Mouse (Mus musculus): ENCODE measurements around the gene Metap2.
"Not testable (repeated sequence)": the region's sequence is repeated elsewhere in the genome, so short reads cannot be mapped to it uniquely, and the experiment has no call there.

Gene Metap2

GRCm38 (mm10) chr10:93834394-93834745 is 62.5 kb downstream of the Metap2 start:
- no peak for DNase-seq

DNA sequence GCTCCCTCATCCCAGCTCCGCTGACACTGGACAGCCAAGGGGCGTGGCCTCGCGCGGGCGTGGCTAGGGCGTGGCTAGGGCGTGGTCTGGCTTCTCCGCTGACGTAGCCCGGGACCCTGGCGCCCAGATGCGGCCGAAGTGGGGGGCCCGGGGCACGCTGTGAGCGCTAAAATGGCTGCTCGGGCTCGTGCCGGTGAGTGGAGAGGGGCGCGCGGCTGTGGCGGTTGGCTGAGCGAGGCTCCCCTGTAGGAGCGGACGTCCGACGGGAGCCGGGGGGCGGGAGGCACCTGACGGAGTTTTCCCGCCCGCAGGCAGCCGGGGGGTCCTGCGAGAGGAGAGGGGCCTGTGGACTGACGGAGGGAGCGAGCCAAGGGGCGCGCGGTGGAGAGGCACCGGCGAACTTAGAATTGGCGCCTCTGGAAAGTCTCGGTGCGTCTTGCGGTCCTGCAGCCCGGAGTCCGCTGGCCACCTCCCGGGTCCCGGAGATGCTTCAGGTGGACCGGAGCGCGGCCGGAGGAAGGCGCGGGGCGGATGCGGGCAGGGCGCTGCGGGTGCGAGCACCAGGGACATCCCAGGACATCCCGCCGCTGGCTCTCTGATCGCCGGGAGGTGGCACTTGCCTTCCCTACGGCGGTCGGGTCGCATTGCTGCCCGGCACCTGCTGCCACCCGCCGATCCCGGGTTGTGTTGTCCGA is 63.0 kb downstream of the Metap2 start:
- peak; percentile 73 for DNase-seq

DNA sequence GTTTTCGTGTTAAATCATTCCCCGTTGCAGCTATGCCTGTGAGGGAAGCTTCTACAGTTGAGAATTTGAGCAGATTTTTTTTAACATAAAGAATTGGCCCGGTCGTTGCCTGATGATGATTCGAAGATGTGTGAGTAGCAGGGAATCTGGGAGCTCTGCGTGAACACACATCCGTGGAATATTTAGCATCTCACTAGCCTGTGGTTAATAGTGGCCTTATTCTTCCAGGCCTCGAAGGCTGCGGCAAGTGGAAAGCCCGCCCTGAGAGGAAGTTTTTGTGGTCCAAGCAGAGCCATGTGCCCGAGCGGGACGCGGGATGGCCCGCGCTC is 63.6 kb downstream of the Metap2 start:
- no peak for DNase-seq

- DNase-seq: no peak
Observed at GRCm38 (mm10) chr10:93832811-93833210, 64.1 kb downstream of the Metap2 start.

DNA sequence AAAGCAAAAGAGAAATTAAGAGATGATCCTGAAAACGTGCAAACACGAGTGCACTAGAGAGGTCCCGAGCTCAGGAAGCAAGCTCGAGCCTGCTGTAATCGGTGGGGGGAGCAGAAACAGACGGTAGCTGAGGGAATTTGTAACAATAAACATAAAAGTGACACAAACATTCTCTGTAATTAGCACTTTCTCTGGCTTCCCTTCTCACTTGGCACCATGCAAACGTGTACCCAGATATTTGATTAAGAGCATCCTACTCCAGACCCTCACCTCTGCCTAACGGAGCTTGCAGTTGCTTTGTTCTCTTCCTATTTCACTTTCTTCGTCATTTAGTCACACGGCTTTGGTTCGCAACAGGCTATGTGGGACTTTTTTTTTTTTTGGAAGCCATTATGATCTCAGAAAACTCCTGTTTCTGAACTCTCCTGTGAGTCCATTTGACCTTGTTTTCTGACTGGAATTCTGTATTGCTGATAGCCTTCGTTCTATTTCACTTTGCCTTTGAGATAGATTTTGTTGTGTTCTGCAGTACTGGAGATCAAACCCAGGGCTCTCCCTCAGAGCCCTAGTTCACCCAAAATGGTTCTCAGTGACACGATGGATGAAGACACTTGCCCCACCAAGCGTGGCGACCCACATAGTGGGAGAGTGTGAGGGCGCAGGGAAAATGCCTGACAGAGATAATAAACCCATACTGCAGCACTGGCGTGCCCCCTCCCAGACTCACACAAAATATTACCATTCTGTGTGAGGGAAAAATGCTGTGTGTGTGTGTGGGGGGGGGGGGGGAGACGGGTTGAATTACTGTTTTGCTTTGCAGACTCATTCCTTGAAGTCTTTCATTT is 64.9 kb downstream of the Metap2 start:
- no peak for DNase-seq

DNA sequence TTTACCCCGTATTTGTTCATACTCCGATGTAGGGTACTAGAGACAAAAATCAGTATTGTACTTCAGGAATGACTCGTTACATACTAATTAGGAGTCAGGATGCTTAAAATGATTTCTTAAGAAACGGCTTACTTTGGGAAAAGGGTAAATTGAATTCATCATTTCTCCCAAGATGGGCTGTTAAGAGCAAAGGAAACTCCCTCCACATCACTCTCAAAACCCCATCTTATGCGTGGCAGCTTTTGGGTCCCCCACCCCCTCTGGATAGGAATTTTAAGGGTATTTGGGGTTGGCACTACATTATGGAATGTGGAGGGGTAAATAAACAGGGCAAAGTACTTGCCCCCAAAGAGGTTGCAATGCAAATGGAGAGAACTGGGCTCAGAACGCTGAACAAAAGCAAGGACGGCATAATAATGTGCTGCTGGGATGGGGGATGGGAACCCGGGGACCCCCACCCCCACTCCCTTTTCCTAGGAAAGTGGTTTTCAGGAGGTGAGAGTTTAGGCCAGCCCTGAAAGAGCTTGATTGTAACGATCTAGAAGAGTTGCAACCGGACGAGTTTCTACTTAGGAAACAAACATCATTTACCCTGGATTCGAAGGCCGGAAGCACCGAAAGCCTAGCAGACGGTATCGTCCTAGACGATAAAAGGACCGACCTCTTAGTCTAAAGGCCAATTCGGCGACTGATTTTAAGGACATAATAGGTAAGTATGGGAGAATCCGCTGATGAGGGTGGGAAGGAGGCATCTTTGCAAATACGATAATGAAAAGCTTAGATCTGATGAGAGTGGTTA is 65.8 kb downstream of the Metap2 start, which contains the start of gene Usp44:
Usp44 (plus strand) TSS at position 625 of the 799 bp plus-strand sequence.
- no peak for DNase-seq

DNA sequence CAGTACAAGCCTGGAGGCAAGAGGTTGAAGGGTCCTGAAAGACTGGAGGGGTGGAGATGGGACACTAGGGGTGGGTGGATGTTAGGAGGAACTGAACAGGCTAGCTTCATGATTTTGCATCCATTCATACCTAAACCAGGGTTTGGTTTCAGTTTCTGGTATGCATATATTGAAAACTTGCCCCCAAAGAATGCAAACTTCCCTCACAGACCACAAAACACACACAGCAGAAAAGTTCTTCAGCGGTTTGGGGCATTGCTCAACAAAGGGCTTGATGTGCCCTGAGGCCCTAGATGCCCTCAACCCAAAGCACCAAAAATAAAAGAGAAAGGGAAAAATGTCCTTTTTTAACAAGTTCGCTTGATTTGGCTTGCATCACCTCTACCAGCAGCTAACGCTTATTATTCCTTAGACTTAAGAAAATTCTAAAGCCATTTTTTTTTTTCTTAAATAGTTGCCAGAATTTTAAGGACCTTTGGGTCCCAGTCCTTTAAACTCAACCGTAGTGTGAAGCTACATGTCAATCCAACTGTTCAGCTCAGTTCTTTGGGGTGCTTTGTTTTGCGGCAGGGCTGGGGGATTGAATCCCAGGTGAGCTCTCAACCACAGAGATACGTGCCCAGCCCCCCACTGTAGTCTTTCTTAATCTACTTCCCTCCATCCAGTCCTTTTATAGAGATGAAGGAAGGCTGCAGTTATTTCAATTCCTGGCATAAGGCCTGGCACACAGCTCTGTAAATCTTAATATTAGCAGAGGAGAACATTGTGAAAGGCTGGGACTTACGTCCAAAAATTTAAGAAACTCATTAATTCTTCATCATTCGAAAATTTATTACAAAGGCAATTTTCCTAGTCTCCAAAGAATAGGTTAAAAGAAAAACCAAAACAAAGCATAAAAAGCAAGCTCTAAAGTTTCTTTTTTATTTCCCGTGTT is 66.7 kb downstream of the Metap2 start:
- DNase-seq: no peak

DNA sequence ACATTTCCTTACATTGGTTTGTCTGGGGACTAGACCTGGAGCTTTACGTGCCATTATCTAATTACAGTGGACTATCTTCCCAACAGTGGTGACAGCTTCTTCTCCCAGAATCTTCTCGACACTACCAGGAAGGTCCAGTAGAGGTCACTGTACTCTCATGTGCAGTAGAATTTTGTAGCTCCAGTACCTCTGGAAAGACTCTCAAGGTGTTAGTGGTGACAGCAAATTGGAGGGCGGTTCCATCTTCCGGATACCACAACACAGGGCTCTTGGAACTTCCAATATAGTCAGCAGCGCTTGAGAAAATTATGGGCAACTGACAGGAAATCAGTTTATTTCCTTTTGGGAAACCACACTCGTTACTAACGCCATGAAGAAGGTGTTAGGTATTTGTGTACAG is 78.2 kb downstream of the Metap2 start:
- peak in 1 of 2 experiments; percentile 72 for DNase-seq

- peak in 1 of 2 experiments; percentile 27 for DNase-seq
Observed at GRCm38 (mm10) chr10:93813755-93814154, 83.1 kb downstream of the Metap2 start.

GRCm38 (mm10) chr10:93812774-93813415 is 84.0 kb downstream of the Metap2 start:
- peak; percentile 53 to 81 for DNase-seq

- peak; percentile 29 to 33 for DNase-seq
Observed at GRCm38 (mm10) chr10:93812098-93812497, 84.8 kb downstream of the Metap2 start.

- DNase-seq: no peak
Observed at GRCm38 (mm10) chr10:93810590-93811185, 86.2 kb downstream of the Metap2 start.

DNA sequence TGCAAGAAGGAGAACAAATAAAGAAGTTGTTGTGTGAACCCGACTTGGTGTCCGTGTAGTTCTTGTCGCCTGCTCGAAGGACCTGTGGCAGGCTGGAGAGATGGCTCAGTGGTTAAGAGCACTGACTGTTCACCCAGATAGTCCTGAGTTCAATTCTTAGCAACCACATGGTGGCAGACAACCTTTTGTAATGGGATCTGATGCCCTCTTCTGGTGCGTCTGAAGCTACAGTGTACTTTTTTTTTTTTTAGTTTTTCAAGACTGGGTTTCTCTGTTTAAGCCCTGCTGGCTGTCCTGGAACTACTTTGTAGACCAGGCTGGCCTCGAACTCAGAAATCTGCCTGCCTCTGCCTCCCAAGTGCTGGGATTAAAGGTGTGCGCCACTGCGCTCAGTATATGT is 87.5 kb downstream of the Metap2 start:
- DNase-seq: not testable (repeated sequence)

All from lung, postnatal 4 days (tissue).